In the genomic region with DNA sequence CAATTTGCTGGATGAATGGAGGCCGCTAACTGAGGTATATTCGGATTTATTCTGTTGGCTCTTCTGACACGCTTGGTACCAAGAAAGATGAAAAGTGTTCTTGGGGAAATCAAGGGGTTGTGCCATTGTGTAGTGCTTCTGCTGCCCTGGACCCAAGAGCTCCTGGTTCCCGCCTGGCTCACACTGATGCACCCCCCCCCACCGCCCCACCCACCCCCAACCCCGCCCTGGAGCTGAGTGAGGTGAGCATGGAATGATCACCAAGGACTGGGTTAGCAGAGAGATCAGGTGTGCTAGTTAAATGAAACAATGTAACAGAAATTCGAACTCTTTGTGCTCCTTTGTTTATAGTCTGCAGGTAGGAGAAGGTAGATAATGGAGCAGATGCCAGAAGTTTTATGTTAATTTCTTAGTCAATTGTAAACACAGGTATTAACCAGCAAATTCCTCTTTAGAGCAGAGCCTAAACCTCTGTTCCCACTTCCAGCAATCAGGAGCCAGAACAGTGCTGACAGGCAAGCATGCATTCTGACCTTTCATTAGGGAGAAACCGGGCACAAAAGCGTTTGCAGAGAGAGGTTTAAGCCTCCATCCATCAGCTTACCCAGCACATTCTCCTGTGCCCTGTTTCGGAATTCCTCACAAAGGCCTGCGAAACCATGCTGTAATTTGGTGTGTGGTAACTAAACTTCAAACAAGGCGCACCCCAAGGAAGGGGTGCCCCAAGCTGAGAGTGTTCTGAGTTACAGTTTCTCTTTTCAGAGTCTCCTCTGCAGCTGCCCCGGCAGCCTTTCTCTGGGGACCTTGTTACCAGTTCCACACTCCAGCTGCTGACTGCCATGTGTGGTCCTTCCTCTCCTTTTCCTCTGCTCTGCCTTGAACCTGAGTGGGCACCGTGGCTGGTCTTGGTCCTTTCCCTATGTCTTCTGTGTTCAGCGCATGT, we compare ENCODE assay signal across 10 mouse cellular contexts.
A peak's percentile ranks its signal among the peaks of the same experiment; 100 is the strongest.
DNase-seq lines count a peak whose midpoint lies in the region; ATAC-seq and TF ChIP-seq lines count a peak whose summit lies in the region.
"Had no signal": no experiment of that assay in that cellular context is flagged by ENCODE, and none has a peak within 500 bp of the region (broad histone marks: within the 10 kb centered on the region; RNA-seq: fewer than 3 reads in every experiment).

No protein-coding gene starts in this region.

- H3K4me3 ChIP-seq in heart, embryonic 10.5 days: peak overlapping the region; percentile 27
- no peak overlapping the region for H3K4me3 ChIP-seq in limb, embryonic 14.5 days (replicated peaks; ENCODE audit: low read length)
- H3K4me3 ChIP-seq in lung, adult 2 months (replicated peaks; ENCODE audit: extremely low read depth, low read depth, low read length): no peak overlapping the region
- no peak overlapping the region for H3K4me3 ChIP-seq in gastrocnemius, adult 2 months
- H3K4me3 ChIP-seq: liver, embryonic 12.5 days had no signal

- TF ChIP-seq POLR2A in limb, embryonic 14.5 days (IDR thresholded peaks at IDR 0.05; ENCODE audit: borderline replicate concordance, extremely low read depth, insufficient read depth, insufficient read length): no peak
- no peak for TF ChIP-seq POLR2A in lung, adult 2 months (IDR thresholded peaks at IDR 0.05; ENCODE audit: borderline replicate concordance, extremely low read depth, low read depth, low read length)

- intact Hi-C loops in left cerebral cortex, postnatal 10 days (cut with DNase I): no loop called here
- intact Hi-C loops in gastrocnemius, adult 2 months (cut with DNase I): no loop called here

- no peak overlapping the region for H3K4me2 ChIP-seq in limb, embryonic 14.5 days (replicated peaks; ENCODE audit: low read depth, low read length, severe bottlenecking)
- H3K4me2 ChIP-seq: liver, embryonic 12.5 days had no signal

- TF ChIP-seq CTCF in lung, adult 2 months (IDR thresholded peaks at IDR 0.05; ENCODE audit: insufficient read depth, low read length): no peak
- TF ChIP-seq CTCF in gastrocnemius, adult 2 months (IDR thresholded peaks at IDR 0.05): no peak

- no peaks in the 10 kb centered on the region for H3K27me3 ChIP-seq in heart, embryonic 10.5 days (ENCODE audit: insufficient read depth, poor library complexity, severe bottlenecking)
- no peaks in the 10 kb centered on the region for H3K27me3 ChIP-seq in limb, embryonic 14.5 days (ENCODE audit: control insufficient read depth, insufficient read depth, low read length)

- no peak for DNase-seq in heart, embryonic 10.5 days (ENCODE audit: low spot score)
- no peak for DNase-seq in heart, adult 9 months (ENCODE audit: low spot score in 2 of 2)
- peak; percentile 17 for DNase-seq in 3T3-L1 (ENCODE audit: low read depth, low spot score)
- peak; percentile 21 for DNase-seq in embryo, embryonic 9.5 days (ENCODE audit: extremely low spot score)
- DNase-seq in limb, embryonic 14.5 days (ENCODE audit: low spot score): no peak
- no peak for DNase-seq in lung, adult 2 months
- DNase-seq in left cerebral cortex, postnatal 10 days (ENCODE audit: extremely low spot score in 1 of 2, low spot score in 2 of 2): no peak
- DNase-seq in gastrocnemius, adult 2 months: no peak
- DNase-seq: gastrocnemius, postnatal 25 days had no signal

- 27% methylated on average over 15 of the region's 15 CpGs for WGBS in heart, embryonic 10.5 days
- WGBS in limb, embryonic 14.5 days: 22% methylated on average over 15 of the region's 15 CpGs
- WGBS in lung, adult 2 months: 61% methylated on average over 15 of the region's 15 CpGs

- no peaks in the 10 kb centered on the region for H3K9me3 ChIP-seq in heart, embryonic 10.5 days
- H3K9me3 ChIP-seq in limb, embryonic 14.5 days (ENCODE audit: control insufficient read depth, low read length): no peaks in the 10 kb centered on the region
- H3K9me3 ChIP-seq: liver, embryonic 12.5 days had no signal

- peaks cover 56% of the 10 kb centered on the region for H3K4me1 ChIP-seq in heart, embryonic 10.5 days
- peaks cover 36% of the 10 kb centered on the region for H3K4me1 ChIP-seq in limb, embryonic 14.5 days (ENCODE audit: control insufficient read depth, insufficient read depth, low read length)
- H3K4me1 ChIP-seq in lung, adult 2 months (ENCODE audit: control insufficient read depth, insufficient read depth, low read length): peaks cover 2% of the 10 kb centered on the region; the same call in 1 of the 2 replicates

- H3K36me3 ChIP-seq in heart, embryonic 10.5 days: no peaks in the 10 kb centered on the region
- no peaks in the 10 kb centered on the region for H3K36me3 ChIP-seq in limb, embryonic 14.5 days (ENCODE audit: control insufficient read depth, insufficient read depth, low read length)
- H3K36me3 ChIP-seq: liver, embryonic 12.5 days had no signal

- 0 out of 2 replicates have a peak, but pooled peaks have one; percentile 13 for ATAC-seq in limb, embryonic 14.5 days (ENCODE audit: low FRiP score, low read depth)
- ATAC-seq: liver, embryonic 12.5 days had no signal

- no peak overlapping the region; the same call in 1 of the 2 replicates for H3K9ac ChIP-seq in limb, embryonic 14.5 days (ENCODE audit: low read depth, low read length, severe bottlenecking)
- H3K9ac ChIP-seq: liver, embryonic 12.5 days had no signal

- peak overlapping the region; percentile 59 for H3K27ac ChIP-seq in heart, embryonic 10.5 days
- H3K27ac ChIP-seq in limb, embryonic 14.5 days (replicated peaks; ENCODE audit: low read depth, low read length): 0 out of 2 replicates have a peak overlapping the region, but pooled peaks have one; percentile 19
- no peak overlapping the region for H3K27ac ChIP-seq in gastrocnemius, adult 2 months
- H3K27ac ChIP-seq: liver, embryonic 12.5 days had no signal

Comparison
In these comparisons a context has a peak if more than half of its experiments do, and no peak if none do; other contexts are left out.
1. DNase-seq: peak in 3T3-L1 (single experiment) and embryo, embryonic 9.5 days (single experiment); none in heart, embryonic 10.5 days (single experiment), heart, adult 9 months (0 of 2), limb, embryonic 14.5 days (single experiment), lung, adult 2 months (single experiment), left cerebral cortex, postnatal 10 days (0 of 2) and gastrocnemius, adult 2 months (single experiment).